Mouse (Mus musculus) CH12.LX (cell line): ENCODE measurements around the gene Cdk2. TPM values are rescaled to one million over a fixed set of nuclear protein-coding genes. Genes with fewer than 3 reads are reported as not detected.

Experiments used
- DNase-seq: peaks from one replicate; pipeline ENCODE4 v3.0.0-alpha.2; 2013; ENCODE audit errors: extremely low read depth
- H3K27ac ChIP-seq: 2 replicates; pipeline ENCODE4 v1.5.1; 2012; ENCODE audit warnings: low read depth, mild to moderate bottlenecking, control low read depth, moderate library complexity; ENCODE audit not compliant: insufficient read depth
- H3K27me3 ChIP-seq: replicated peaks from 2 replicates; pipeline ENCODE3; 2012; ENCODE audit warnings: inconsistent platforms
- H3K36me3 ChIP-seq, 2 experiments: replicated peaks in 1 of 2; 2 replicates each; pipeline versions ENCODE3 to v1.6.1; 2012; ENCODE audit warnings: inconsistent platforms in 1 of 2, low read length in 1 of 2, mild to moderate bottlenecking in 1 of 2, mixed read lengths in 1 of 2, moderate library complexity in 1 of 2; ENCODE audit not compliant: control insufficient read depth in 1 of 2, insufficient read depth in 1 of 2
- H3K4me1 ChIP-seq, 2 experiments: 2 replicates each; pipeline ENCODE4 v1.6.1; 2012; ENCODE audit warnings: inconsistent platforms in 1 of 2, moderate library complexity in 1 of 2; ENCODE audit not compliant: insufficient read depth in 2 of 2, control insufficient read depth in 1 of 2
- H3K4me2 ChIP-seq: 2 replicates; pipeline ENCODE4 v1.6.1; 2012; ENCODE audit warnings: low read depth, mild to moderate bottlenecking, control low read depth; ENCODE audit not compliant: poor library complexity, insufficient read depth, severe bottlenecking
- H3K4me3 ChIP-seq, 3 experiments: fragments of 150-350 bp in 1 of 3; sonication (generic) in 1 of 3; replicated peaks in 1 of 3; 2 replicates each; pipeline versions ENCODE3 to v1.5.1; 2011 to 2012; ENCODE audit warnings: low read depth in 2 of 3, low read length in 2 of 3, mild to moderate bottlenecking in 2 of 3, moderate library complexity in 2 of 3, control low read depth in 1 of 3, improper control_type of control experiment in 1 of 3, inconsistent platforms in 1 of 3, mixed read lengths in 1 of 3; ENCODE audit not compliant: poor library complexity in 1 of 3
- H3K79me2 ChIP-seq: replicated peaks from 2 replicates; pipeline ENCODE4 v1.6.1; 2012; ENCODE audit warnings: mild to moderate bottlenecking, moderate library complexity; ENCODE audit not compliant: control insufficient read depth, poor library complexity, insufficient read depth, severe bottlenecking; ENCODE audit errors: extremely low read depth
- H3K9ac ChIP-seq: 2 replicates; pipeline ENCODE4 v1.6.1; 2012; ENCODE audit warnings: low read depth, mild to moderate bottlenecking, control low read depth, moderate library complexity; ENCODE audit not compliant: insufficient read depth
- H3K9me3 ChIP-seq: replicated peaks from 2 replicates; pipeline ENCODE3; 2012; ENCODE audit warnings: low read length, inconsistent platforms, mixed read lengths
- BHLHE40 ChIP-seq: IDR thresholded peaks from 2 replicates; pipeline ENCODE4 v1.6.1; 2011; ENCODE audit warnings: mild to moderate bottlenecking, low read depth, low read length, improper control_type of control experiment
- CHD1 ChIP-seq: IDR thresholded peaks from 2 replicates; pipeline ENCODE4 v1.6.1; 2012; ENCODE audit warnings: low read depth, low read length, improper control_type of control experiment, inconsistent platforms
- CHD2 ChIP-seq: IDR thresholded peaks from 2 replicates; pipeline ENCODE4 v1.6.1; 2011; ENCODE audit warnings: low read length, improper control_type of control experiment
- CTCF ChIP-seq, 2 experiments: IDR thresholded peaks in 1 of 2; conservative IDR thresholded peaks in 1 of 2; 2 replicates each; pipeline ENCODE4 v1.5.1; 2011 to 2012; ENCODE audit warnings: low read depth in 2 of 2, low read length in 2 of 2, improper control_type of control experiment in 1 of 2, inconsistent platforms in 1 of 2, mild to moderate bottlenecking in 1 of 2, moderate library complexity in 1 of 2
- E2F4 ChIP-seq: IDR thresholded peaks from 2 replicates; pipeline ENCODE4 v1.6.1; 2011; ENCODE audit warnings: low read depth, low read length, improper control_type of control experiment; ENCODE audit not compliant: insufficient replicate concordance
- ELF1 ChIP-seq: IDR thresholded peaks from 2 replicates; pipeline ENCODE4 v1.6.1; 2014; ENCODE audit warnings: low read depth, mild to moderate bottlenecking, inconsistent platforms, low read length, improper control_type of control experiment
- EP300 ChIP-seq: IDR thresholded peaks from 2 replicates; pipeline ENCODE4 v1.6.1; 2011; ENCODE audit warnings: low read length, improper control_type of control experiment
- ETS1 ChIP-seq: conservative IDR thresholded peaks from 2 replicates; pipeline ENCODE4 v1.6.1; 2012; ENCODE audit warnings: low read depth, mild to moderate bottlenecking, inconsistent platforms, low read length, improper control_type of control experiment, moderate library complexity
- GABPA ChIP-seq: IDR thresholded peaks from 2 replicates; pipeline ENCODE4 v1.6.1; 2012; ENCODE audit warnings: low read depth, low read length, improper control_type of control experiment, inconsistent platforms; ENCODE audit not compliant: insufficient replicate concordance
- HCFC1 ChIP-seq: IDR thresholded peaks from 2 replicates; pipeline ENCODE4 v1.6.1; 2012; ENCODE audit warnings: low read depth, mild to moderate bottlenecking, inconsistent platforms, low read length, improper control_type of control experiment
- IRF4 ChIP-seq: IDR thresholded peaks from 2 replicates; pipeline ENCODE4 v1.6.1; 2014; ENCODE audit warnings: low read depth, mild to moderate bottlenecking, inconsistent platforms, low read length, improper control_type of control experiment
- JUN ChIP-seq: IDR thresholded peaks from 2 replicates; pipeline ENCODE4 v1.6.1; 2011; ENCODE audit warnings: low read depth, mild to moderate bottlenecking, low read length, improper control_type of control experiment, moderate library complexity; ENCODE audit not compliant: insufficient read depth
- JUND ChIP-seq: conservative IDR thresholded peaks from 2 replicates; pipeline ENCODE4 v1.6.1; 2011; ENCODE audit warnings: low read depth, low read length, improper control_type of control experiment
- KAT2A ChIP-seq: IDR thresholded peaks from 2 replicates; pipeline ENCODE4 v1.6.1; 2012; ENCODE audit warnings: low read length, improper control_type of control experiment, inconsistent platforms; ENCODE audit not compliant: insufficient replicate concordance
- MAFK ChIP-seq: IDR thresholded peaks from 2 replicates; pipeline ENCODE4 v1.6.1; 2011; ENCODE audit warnings: low read length, improper control_type of control experiment; ENCODE audit not compliant: insufficient replicate concordance
- MAZ ChIP-seq: IDR thresholded peaks from 2 replicates; pipeline ENCODE4 v1.6.1; 2012; ENCODE audit warnings: low read depth, mild to moderate bottlenecking, inconsistent platforms, low read length, improper control_type of control experiment, moderate library complexity
- MEF2A ChIP-seq: IDR thresholded peaks from 2 replicates; pipeline ENCODE4 v1.6.1; 2014; ENCODE audit warnings: low read depth, mild to moderate bottlenecking, inconsistent platforms, low read length, improper control_type of control experiment, borderline replicate concordance
- MYC ChIP-seq: IDR thresholded peaks from 2 replicates; pipeline ENCODE4 v1.6.1; 2011; ENCODE audit warnings: low read depth, mild to moderate bottlenecking, improper control_type of control experiment, low read length
- NELFE ChIP-seq: IDR thresholded peaks from 2 replicates; pipeline ENCODE4 v1.6.1; 2011; ENCODE audit warnings: low read depth, low read length, improper control_type of control experiment
- NRF1 ChIP-seq: IDR thresholded peaks from 2 replicates; pipeline ENCODE4 v1.6.1; 2014; ENCODE audit warnings: low read depth, mild to moderate bottlenecking, inconsistent platforms, low read length, improper control_type of control experiment, moderate library complexity
- POLR2AphosphoS2 ChIP-seq: IDR thresholded peaks from 2 replicates; pipeline ENCODE4 v1.6.1; 2011; ENCODE audit warnings: low read depth, low read length, improper control_type of control experiment
- RAD21 ChIP-seq: IDR thresholded peaks from 2 replicates; pipeline ENCODE4 v1.6.1; 2011; ENCODE audit warnings: low read depth, mild to moderate bottlenecking, low read length, improper control_type of control experiment, moderate library complexity
- RCOR1 ChIP-seq: conservative IDR thresholded peaks from 2 replicates; pipeline ENCODE4 v1.6.1; 2012; ENCODE audit warnings: low read depth, mild to moderate bottlenecking, inconsistent platforms, low read length, improper control_type of control experiment
- SIN3A ChIP-seq: IDR thresholded peaks from 2 replicates; pipeline ENCODE4 v1.6.1; 2012; ENCODE audit warnings: low read length, improper control_type of control experiment, inconsistent platforms
- SMC3 ChIP-seq: IDR thresholded peaks from 2 replicates; pipeline ENCODE4 v1.6.1; 2011; ENCODE audit warnings: low read depth, low read length, improper control_type of control experiment
- TCF12 ChIP-seq: IDR thresholded peaks from 2 replicates; pipeline ENCODE4 v1.6.1; 2014; ENCODE audit warnings: low read depth, mild to moderate bottlenecking, inconsistent platforms, low read length, improper control_type of control experiment
- UBTF ChIP-seq: IDR thresholded peaks from 2 replicates; pipeline ENCODE4 v1.6.1; 2012; ENCODE audit warnings: low read depth, mild to moderate bottlenecking, inconsistent platforms, low read length, improper control_type of control experiment, moderate library complexity
- USF1 ChIP-seq: IDR thresholded peaks from 2 replicates; pipeline ENCODE4 v1.6.1; 2014; ENCODE audit warnings: low read depth, mild to moderate bottlenecking, inconsistent platforms, low read length, improper control_type of control experiment
- USF2 ChIP-seq: conservative IDR thresholded peaks from 2 replicates; pipeline ENCODE4 v1.6.1; 2011; ENCODE audit warnings: low read depth, low read length, improper control_type of control experiment
- ZC3H11A ChIP-seq: IDR thresholded peaks from 2 replicates; pipeline ENCODE4 v1.6.1; 2012; ENCODE audit warnings: low read depth, mild to moderate bottlenecking, inconsistent platforms, low read length, improper control_type of control experiment
- ZMIZ1 ChIP-seq: IDR thresholded peaks from 2 replicates; pipeline ENCODE4 v1.6.1; 2012; ENCODE audit warnings: low read depth, mild to moderate bottlenecking, inconsistent platforms, low read length, improper control_type of control experiment
- ZNF384 ChIP-seq: IDR thresholded peaks from 2 replicates; pipeline ENCODE4 v1.6.1; 2012; ENCODE audit warnings: low read depth, low read length, improper control_type of control experiment, inconsistent platforms
- dilution Hi-C: fragments of 300-500 bp; cut with MboI; formaldehyde crosslinking; loops from 2 replicates; pipeline ENCODE4 v1.14.3; 2020; ENCODE audit warnings: low sequenced_read_pairs; ENCODE audit not compliant: extremely low pct_unique_long_range_greater_than_20kb, extremely low pct_ligation_motif_present
- in situ Hi-C: fragments of 300-500 bp; cut with MboI; formaldehyde crosslinking; loops from 3 replicates; pipeline ENCODE4 v1.14.3; 2019; ENCODE audit warnings: low sequenced_read_pairs, low pct_ligation_motif_present, low pct_unique_long_range_greater_than_20kb, mixed read lengths
- polyA plus RNA-seq: library from polyadenylated mRNA; unstranded; fragments of >175 nt; gene quantifications from 2 replicates; pipeline ENCODE4 v1.2.1, GENCODE M21; 2012; ENCODE audit warnings: low read depth; ENCODE audit not compliant: insufficient read length
- total RNA-seq, 2 experiments: library from RNA; depleted of rRNA; stranded (reverse); fragments of 300-350 nt in 1 of 2; fragments of >200 nt in 1 of 2; gene quantifications; 2 replicates each; pipeline ENCODE4 v1.2.3; 2012 to 2014

Cdk2 gene
- total and polyA plus RNA-seq, 3 experiments = 38.9 to 89.2 (median 79.3) TPM

- DNase-seq = peak; percentile 64
- Histone ChIP-seq H3K4me1 (peaks cover 2 to 5% of the 10 kb centered on the region in 2 experiments; a peak in 3 of 4 replicates), H3K4me2 (no peak overlapping the region), H3K36me3 (peaks cover 20 to 61% of the 10 kb centered on the region in 2 experiments), H3K9ac (no peak overlapping the region), H3K27ac (no peak overlapping the region), H3K79me2 (no peaks in the 10 kb centered on the region)
- dilution Hi-C loops = no loop called here
- TF ChIP-seq ZC3H11A (peak; percentile 41; the same call in 1 of the 2 replicates), TCF12 (no peak), ZNF384 (peak; percentile 78), USF2 (no peak), MEF2A (0 out of 2 replicates have a peak, but pooled peaks have one; percentile 18), UBTF (no peak), RAD21 (peak; percentile 71), NELFE (no peak), RCOR1 (no peak), BHLHE40 (no peak), MAZ (no peak), ZMIZ1 (no peak), ETS1 (no peak), SIN3A (no peak), EP300 (no peak), CTCF (conservative IDR thresholded peaks at IDR 0.05 in 1 of 2, IDR thresholded peaks at IDR 0.05 in 1 of 2; ENCODE audit: low read depth in 2 of 2, low read length in 2 of 2) (peak; percentile 77 to 81), USF1 (no peak), CHD2 (no peak), CHD1 (no peak), KAT2A (no peak), POLR2AphosphoS2 (no peak), NRF1 (no peak), JUND (no peak), ELF1 (no peak), SMC3 (peak; percentile 84), IRF4 (no peak), JUN (no peak), GABPA (no peak), MAFK (no peak), MYC (0 out of 2 replicates have a peak, but pooled peaks have one; percentile 23), HCFC1 (no peak), E2F4 (no peak)
- TF ChIP-seq, all 38 proteins: peak for 7
- Histone ChIP-seq H3K4me3 (no peak overlapping the region), H3K9me3 (peaks cover 11% of the 10 kb centered on the region), H3K27me3 (no peaks in the 10 kb centered on the region)
- in situ Hi-C loops = loop anchor here (5.0 kb wide), 1 partner anchor 161 kb away; the partner anchor contains the start of gene Gdf11
These were observed 26.2 kb upstream of the Cdk2 start for GRCm38 (mm10) chr10:128731002-128731433.
